Mouse (Mus musculus) CH12.LX (cell line): Measurements from ENCODE around the gene Dcdc2b. TPM values are rescaled to one million over a fixed set of nuclear protein-coding genes. Genes with fewer than 3 reads are reported as not detected.

ENCODE experiments used
- DNase-seq: peaks from one replicate; pipeline ENCODE4 v3.0.0-alpha.2; 2013; ENCODE audit errors: extremely low read depth
- H3K27ac ChIP-seq: 2 replicates; pipeline ENCODE4 v1.5.1; 2012; ENCODE audit warnings: low read depth, mild to moderate bottlenecking, control low read depth, moderate library complexity; ENCODE audit not compliant: insufficient read depth
- H3K27me3 ChIP-seq: replicated peaks from 2 replicates; pipeline ENCODE3; 2012; ENCODE audit warnings: inconsistent platforms
- H3K36me3 ChIP-seq, 2 experiments: replicated peaks in 1 of 2; 2 replicates each; pipeline versions ENCODE3 to v1.6.1; 2012; ENCODE audit warnings: inconsistent platforms in 1 of 2, low read length in 1 of 2, mild to moderate bottlenecking in 1 of 2, mixed read lengths in 1 of 2, moderate library complexity in 1 of 2; ENCODE audit not compliant: control insufficient read depth in 1 of 2, insufficient read depth in 1 of 2
- H3K4me1 ChIP-seq, 2 experiments: 2 replicates each; pipeline ENCODE4 v1.6.1; 2012; ENCODE audit warnings: inconsistent platforms in 1 of 2, moderate library complexity in 1 of 2; ENCODE audit not compliant: insufficient read depth in 2 of 2, control insufficient read depth in 1 of 2
- H3K4me2 ChIP-seq: 2 replicates; pipeline ENCODE4 v1.6.1; 2012; ENCODE audit warnings: low read depth, mild to moderate bottlenecking, control low read depth; ENCODE audit not compliant: poor library complexity, insufficient read depth, severe bottlenecking
- H3K4me3 ChIP-seq, 3 experiments: fragments of 150-350 bp in 1 of 3; sonication (generic) in 1 of 3; replicated peaks in 1 of 3; 2 replicates each; pipeline versions ENCODE3 to v1.5.1; 2011 to 2012; ENCODE audit warnings: low read depth in 2 of 3, low read length in 2 of 3, mild to moderate bottlenecking in 2 of 3, moderate library complexity in 2 of 3, control low read depth in 1 of 3, improper control_type of control experiment in 1 of 3, inconsistent platforms in 1 of 3, mixed read lengths in 1 of 3; ENCODE audit not compliant: poor library complexity in 1 of 3
- H3K79me2 ChIP-seq: replicated peaks from 2 replicates; pipeline ENCODE4 v1.6.1; 2012; ENCODE audit warnings: mild to moderate bottlenecking, moderate library complexity; ENCODE audit not compliant: control insufficient read depth, poor library complexity, insufficient read depth, severe bottlenecking; ENCODE audit errors: extremely low read depth
- H3K9ac ChIP-seq: 2 replicates; pipeline ENCODE4 v1.6.1; 2012; ENCODE audit warnings: low read depth, mild to moderate bottlenecking, control low read depth, moderate library complexity; ENCODE audit not compliant: insufficient read depth
- H3K9me3 ChIP-seq: replicated peaks from 2 replicates; pipeline ENCODE3; 2012; ENCODE audit warnings: low read length, inconsistent platforms, mixed read lengths
- CHD1 ChIP-seq: IDR thresholded peaks from 2 replicates; pipeline ENCODE4 v1.6.1; 2012; ENCODE audit warnings: low read depth, low read length, improper control_type of control experiment, inconsistent platforms
- CHD2 ChIP-seq: IDR thresholded peaks from 2 replicates; pipeline ENCODE4 v1.6.1; 2011; ENCODE audit warnings: low read length, improper control_type of control experiment
- CTCF ChIP-seq, 2 experiments: IDR thresholded peaks in 1 of 2; conservative IDR thresholded peaks in 1 of 2; 2 replicates each; pipeline ENCODE4 v1.5.1; 2011 to 2012; ENCODE audit warnings: low read depth in 2 of 2, low read length in 2 of 2, improper control_type of control experiment in 1 of 2, inconsistent platforms in 1 of 2, mild to moderate bottlenecking in 1 of 2, moderate library complexity in 1 of 2
- IRF4 ChIP-seq: IDR thresholded peaks from 2 replicates; pipeline ENCODE4 v1.6.1; 2014; ENCODE audit warnings: low read depth, mild to moderate bottlenecking, inconsistent platforms, low read length, improper control_type of control experiment
- MAZ ChIP-seq: IDR thresholded peaks from 2 replicates; pipeline ENCODE4 v1.6.1; 2012; ENCODE audit warnings: low read depth, mild to moderate bottlenecking, inconsistent platforms, low read length, improper control_type of control experiment, moderate library complexity
- PAX5 ChIP-seq: IDR thresholded peaks from 2 replicates; pipeline ENCODE4 v1.6.1; 2012; ENCODE audit warnings: low read length, inconsistent platforms, mixed read lengths
- POLR2AphosphoS2 ChIP-seq: IDR thresholded peaks from 2 replicates; pipeline ENCODE4 v1.6.1; 2011; ENCODE audit warnings: low read depth, low read length, improper control_type of control experiment
- TBP ChIP-seq: conservative IDR thresholded peaks from 2 replicates; pipeline ENCODE4 v1.6.1; 2011; ENCODE audit warnings: low read depth, low read length, improper control_type of control experiment
- ZNF384 ChIP-seq: IDR thresholded peaks from 2 replicates; pipeline ENCODE4 v1.6.1; 2012; ENCODE audit warnings: low read depth, low read length, improper control_type of control experiment, inconsistent platforms
- dilution Hi-C: fragments of 300-500 bp; cut with MboI; formaldehyde crosslinking; loops from 2 replicates; pipeline ENCODE4 v1.14.3; 2020; ENCODE audit warnings: low sequenced_read_pairs; ENCODE audit not compliant: extremely low pct_unique_long_range_greater_than_20kb, extremely low pct_ligation_motif_present
- in situ Hi-C: fragments of 300-500 bp; cut with MboI; formaldehyde crosslinking; loops from 3 replicates; pipeline ENCODE4 v1.14.3; 2019; ENCODE audit warnings: low sequenced_read_pairs, low pct_ligation_motif_present, low pct_unique_long_range_greater_than_20kb, mixed read lengths
- polyA plus RNA-seq: library from polyadenylated mRNA; unstranded; fragments of >175 nt; gene quantifications from 2 replicates; pipeline ENCODE4 v1.2.1, GENCODE M21; 2012; ENCODE audit warnings: low read depth; ENCODE audit not compliant: insufficient read length
- total RNA-seq, 2 experiments: library from RNA; depleted of rRNA; stranded (reverse); fragments of 300-350 nt in 1 of 2; fragments of >200 nt in 1 of 2; gene quantifications; 2 replicates each; pipeline ENCODE4 v1.2.3; 2012 to 2014

Gene Dcdc2b
- total and polyA plus RNA-seq, 3 experiments, result 0.66 to 1.6 TPM; not detected in 1

DNA sequence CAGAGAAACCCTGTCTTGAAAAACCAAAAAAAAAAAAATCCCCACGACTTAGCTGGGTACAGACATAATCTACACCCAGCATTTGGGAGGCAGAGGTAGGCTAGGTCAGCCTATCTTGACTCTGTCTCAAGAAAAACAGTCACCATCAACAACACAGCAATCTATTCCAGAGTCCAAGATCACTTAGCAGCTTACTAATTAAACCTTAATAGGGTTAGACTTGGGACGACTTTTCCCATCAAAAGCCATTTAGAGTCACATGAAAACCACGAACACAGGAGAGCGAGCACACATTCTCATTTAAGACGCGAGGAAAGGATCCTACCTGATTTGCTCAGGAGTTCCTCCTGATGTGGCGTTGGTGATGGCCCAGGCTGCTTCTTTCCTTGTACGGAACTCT is 36.3 kb upstream of the Dcdc2b start:
- Histone ChIP-seq H3K27ac (no peak overlapping the region), H3K27me3 (no peaks in the 10 kb centered on the region), H3K9me3 (no peaks in the 10 kb centered on the region), H3K4me1 (peaks cover 5 to 10% of the 10 kb centered on the region in 2 experiments; a peak in 2 of 4 replicates), H3K36me3 (peaks cover 81 to 94% of the 10 kb centered on the region in 2 experiments), H3K79me2 (no peaks in the 10 kb centered on the region), H3K4me2 (no peak overlapping the region), H3K4me3 (no peak overlapping the region), H3K9ac (no peak overlapping the region)
- in situ Hi-C loops (no loop called here), dilution Hi-C loops (no loop called here)
- DNase-seq, result no peak
- no peak for TF ChIP-seq IRF4
- TF ChIP-seq CHD1, result no peak
- no peak for TF ChIP-seq TBP
- no peak for TF ChIP-seq PAX5
- TF ChIP-seq ZNF384, result no peak
- TF ChIP-seq MAZ, result no peak
- no peak for TF ChIP-seq CHD2

GRCm38 (mm10) chr4:129648656-129649055 is 34.6 kb upstream of the Dcdc2b start:
- H3K4me1 ChIP-seq, result peaks cover 5 to 13% of the 10 kb centered on the region in 2 experiments; a peak in 2 of 4 replicates
- no peak for DNase-seq
- H3K9me3 ChIP-seq, result no peaks in the 10 kb centered on the region
- H3K79me2 ChIP-seq, result no peaks in the 10 kb centered on the region
- no peak overlapping the region for H3K27ac ChIP-seq
- H3K4me2 ChIP-seq, result no peak overlapping the region
- dilution Hi-C loops, result no loop called here
- no peaks in the 10 kb centered on the region for H3K27me3 ChIP-seq
- H3K4me3 ChIP-seq, result no peak overlapping the region
- TF ChIP-seq POLR2AphosphoS2, result no peak
- H3K36me3 ChIP-seq, result peaks cover 72 to 94% of the 10 kb centered on the region in 2 experiments
- in situ Hi-C loops, result no loop called here
- no peak overlapping the region for H3K9ac ChIP-seq

- H3K36me3 ChIP-seq, result peaks cover 48 to 72% of the 10 kb centered on the region in 2 experiments
- H3K9ac ChIP-seq, result no peak overlapping the region
- H3K79me2 ChIP-seq, result peaks cover 2% of the 10 kb centered on the region
- dilution Hi-C loops, result no loop called here
- H3K4me2 ChIP-seq, result no peak overlapping the region
- DNase-seq, result no peak
- H3K9me3 ChIP-seq, result no peaks in the 10 kb centered on the region
- in situ Hi-C loops, result no loop called here
- H3K4me1 ChIP-seq, result peaks cover 5 to 19% of the 10 kb centered on the region in 2 experiments; a peak in 2 of 4 replicates
- no peak for TF ChIP-seq CTCF (conservative IDR thresholded peaks at IDR 0.05 in 1 of 2, IDR thresholded peaks at IDR 0.05 in 1 of 2; ENCODE audit: low read depth in 2 of 2, low read length in 2 of 2)
- no peaks in the 10 kb centered on the region for H3K27me3 ChIP-seq
- no peak overlapping the region for H3K27ac ChIP-seq
- H3K4me3 ChIP-seq, result no peak overlapping the region
These were observed 31.1 kb upstream of the Dcdc2b start for GRCm38 (mm10) chr4:129645204-129645603.
